Mouse (Mus musculus) layer of hippocampus, adult 2 months (tissue): Measurements from ENCODE around the gene F10. TPM values are rescaled to one million over a fixed set of nuclear protein-coding genes. Genes with fewer than 3 reads are reported as not detected.
"Not testable (repeated sequence)": the region's sequence is repeated elsewhere in the genome, so short reads cannot be mapped to it uniquely, and the experiment has no call there.

ENCODE experiments used
- DNase-seq, 2 experiments: peaks; one replicate each; pipeline ENCODE4 v3.0.0; 2022; ENCODE audit warnings: low spot score in 2 of 2
- H3K27ac ChIP-seq: fragments of 200-600 bp; 2 replicates; pipeline ENCODE4 v1.8.1; 2022
- H3K4me3 ChIP-seq: fragments of 200-600 bp; 2 replicates; pipeline ENCODE4 v1.8.1; 2022; ENCODE audit warnings: mild to moderate bottlenecking
- CTCF ChIP-seq: fragments of 200-600 bp; conservative IDR thresholded peaks from 2 replicates; pipeline ENCODE4 v1.8.1; 2022; ENCODE audit warnings: antibody characterized with exemption, mild to moderate bottlenecking, moderate library complexity
- total RNA-seq, 2 experiments: library from RNA; stranded (reverse); gene quantifications; 2 replicates each; pipeline ENCODE4 v1.2.3; 2021

F10 gene
- total RNA-seq, 2 experiments from 2014 or later = not detected

- no peak for TF ChIP-seq CTCF
- no peak overlapping the region for H3K27ac ChIP-seq
- DNase-seq = no peak
- H3K4me3 ChIP-seq = no peak overlapping the region
Observed at GRCm38 (mm10) chr8:13075044-13075443, 37.9 kb downstream of the F10 start.

GRCm38 (mm10) chr8:13075579-13075978 is 38.5 kb downstream of the F10 start:
- not testable (repeated sequence) for H3K4me3 ChIP-seq, H3K27ac ChIP-seq, DNase-seq

- H3K4me3 ChIP-seq = no peak overlapping the region
- no peak for DNase-seq
- TF ChIP-seq CTCF = no peak
- no peak overlapping the region for H3K27ac ChIP-seq
Observed at GRCm38 (mm10) chr8:13077542-13077941, 40.4 kb downstream of the F10 start.

GRCm38 (mm10) chr8:13104691-13105086 is 67.6 kb downstream of the F10 start:
- H3K27ac ChIP-seq = peak overlapping the region; percentile 95
- peak overlapping the region; percentile 91 for H3K4me3 ChIP-seq
- TF ChIP-seq CTCF = no peak
- peak; percentile 90 to 95 for DNase-seq

GRCm38 (mm10) chr8:13105087-13105881 is 68.2 kb downstream of the F10 start, which contains the start of the genes Pcid2 and Cul4a:
TSS of gene Pcid2 (minus strand) at chr8:13105459.
TSS of gene Cul4a (plus strand) at chr8:13105621.
- DNase-seq = peak; percentile 96 to 97
- Histone ChIP-seq H3K4me3 (peak within 1 kb of the TSS; percentile 91), H3K27ac (peak within 1 kb of the TSS; percentile 95)
- TF ChIP-seq CTCF = peak; percentile 81

- DNase-seq = peak; percentile 15 to 19
- TF ChIP-seq CTCF = no peak
- Histone ChIP-seq H3K27ac (peak overlapping the region; percentile 95), H3K4me3 (peak overlapping the region; percentile 91)
Observed at GRCm38 (mm10) chr8:13105908-13106551, 68.9 kb downstream of the F10 start.

Other genes with a start within 250 kb of the F10 start
- 100 to 1,000 TPM; 225 to 238 TPM for gene Mcf2l, start 163.5 kb upstream of the F10 start, total RNA-seq
- under 1 TPM in 1 of 2 experiments, not detected in 1; 0.20 TPM for gene F7, start 11.3 kb upstream of the F10 start, total RNA-seq
- not detected for gene Proz, start 23.6 kb downstream of the F10 start, total RNA-seq
- 10 to 100 TPM; 28.2 to 30.7 TPM for gene Pcid2, start 68.2 kb downstream of the F10 start, total RNA-seq
- gene Cul4a, start 68.3 kb downstream of the F10 start, total RNA-seq = 10 to 100 TPM; 60.1 to 60.8 TPM
- 100 to 1,000 TPM; 241 to 248 TPM for gene Lamp1, start 121.9 kb downstream of the F10 start, total RNA-seq
- gene Grtp1, start 163.3 kb downstream of the F10 start, total RNA-seq = 1 to 10 TPM; 4.0 to 4.1 TPM
- 1 to 10 TPM in 1 of 2 experiments, under 1 TPM in 1; 0.67 to 1.1 TPM for gene Adprhl1, start 216.9 kb downstream of the F10 start, total RNA-seq